Mouse (Mus musculus) intestine, postnatal 0 days (tissue): ENCODE measurements at regions not wholly inside any gene's neighbourhood (a gene's known extent, or its start where the extent isn't known, plus 50 kb on each side); places are given as distances from the start of the nearest gene placed in this dataset.

Experiments used
- ATAC-seq: fragments of 200-750 bp; cut with Nextera tagmentation; 2 replicates; pipeline ENCODE4 v1.8.0; 2017; ENCODE audit warnings: mild to moderate bottlenecking, moderate TSS enrichment, moderate library complexity
- H3K27ac ChIP-seq: fragments of 300-500 bp; sonication (generic); 2 replicates; pipeline ENCODE4 v1.5.1; 2014; ENCODE audit warnings: mild to moderate bottlenecking, low read depth, low read length, moderate library complexity
- H3K27me3 ChIP-seq: fragments of 300-500 bp; sonication (generic); replicated peaks from 2 replicates; pipeline ENCODE4 v1.6.1; 2014; ENCODE audit warnings: low read length, mixed read lengths; ENCODE audit not compliant: control insufficient read depth, insufficient read depth
- H3K36me3 ChIP-seq: fragments of 300-500 bp; sonication (generic); 2 replicates; pipeline ENCODE4 v1.6.1; 2014; ENCODE audit warnings: mild to moderate bottlenecking, moderate library complexity; ENCODE audit not compliant: control insufficient read depth, insufficient read depth
- H3K4me1 ChIP-seq: fragments of 300-500 bp; sonication (generic); replicated peaks from 2 replicates; pipeline ENCODE4 v1.6.1; 2014; ENCODE audit warnings: antibody characterized with exemption, low read length, mixed read lengths; ENCODE audit not compliant: control insufficient read depth, insufficient read depth
- H3K4me2 ChIP-seq: fragments of 300-500 bp; sonication (generic); replicated peaks from 2 replicates; pipeline ENCODE4 v1.6.1; 2014; ENCODE audit warnings: low read depth, mild to moderate bottlenecking, moderate library complexity
- H3K4me3 ChIP-seq: fragments of 300-500 bp; sonication (generic); 2 replicates; pipeline ENCODE4 v1.5.1; 2014; ENCODE audit warnings: low read depth, low read length
- H3K9ac ChIP-seq: fragments of 300-500 bp; sonication (generic); 2 replicates; pipeline ENCODE4 v1.6.1; 2014; ENCODE audit warnings: mild to moderate bottlenecking, low read depth, low read length
- H3K9me3 ChIP-seq: fragments of 300-500 bp; sonication (generic); 2 replicates; pipeline ENCODE4 v1.6.1; 2016; ENCODE audit warnings: mixed run types; ENCODE audit not compliant: control insufficient read depth
- CTCF ChIP-seq: sonication (generic); IDR thresholded peaks from 2 replicates; pipeline ENCODE4 v1.5.1; 2016; ENCODE audit warnings: low read depth, mild to moderate bottlenecking, control low read depth, antibody characterized with exemption, moderate library complexity
- WGBS: fragments of 180-500 bp; shearing (Covaris S2); extraction: QIAGEN DNeasy Blood & Tissue Kit; methylation state at CpG from one replicate; pipeline ENCODE4 v1.1.7; 2014; 5-methylcytosine and 5-hydroxymethylcytosine counted together

GRCm38 (mm10) chr8:18406446-18406845 lies 571.6 kb downstream of the Defb40 start:
- 56% methylated on average over 2 of the region's 2 CpGs for WGBS
- ATAC-seq: no peak
- no peak for TF ChIP-seq CTCF

DNA sequence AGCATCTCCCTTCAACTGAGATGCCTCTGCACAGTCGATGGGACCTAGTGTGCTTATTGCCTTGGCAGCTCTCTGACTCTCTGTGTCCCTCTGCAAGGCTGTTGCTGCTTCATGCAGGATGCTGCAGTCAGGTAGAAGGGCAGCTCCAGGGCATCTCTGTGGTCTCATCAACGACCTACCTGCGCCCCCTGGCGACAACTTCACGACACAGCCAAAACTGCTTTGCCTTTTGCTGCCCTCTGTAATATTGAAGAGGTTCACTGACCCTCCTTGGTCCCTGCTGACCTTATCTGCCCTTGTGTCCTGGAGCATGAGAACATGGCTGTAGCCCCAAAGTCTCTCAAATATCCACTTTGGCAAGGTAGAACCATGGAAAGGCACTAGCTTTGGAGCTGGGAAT lies 589.7 kb downstream of the Defb40 start:
- Histone ChIP-seq H3K36me3 (no peaks in the 10 kb centered on the region), H3K9ac (no peak overlapping the region), H3K4me3 (no peak overlapping the region), H3K9me3 (no peaks in the 10 kb centered on the region), H3K4me1 (no peaks in the 10 kb centered on the region), H3K4me2 (no peak overlapping the region), H3K27ac (no peak overlapping the region), H3K27me3 (no peaks in the 10 kb centered on the region)
- TF ChIP-seq CTCF: peak; percentile 65
- WGBS: 2% methylated on average over 5 of the region's 5 CpGs
- ATAC-seq: no peak

More at GRCm38 (mm10) chr8:18406446-18406845, 571.6 kb downstream of the Defb40 start:
- Histone ChIP-seq H3K4me3 (no peak overlapping the region), H3K27ac (no peak overlapping the region), H3K4me1 (no peaks in the 10 kb centered on the region), H3K27me3 (no peaks in the 10 kb centered on the region), H3K4me2 (no peak overlapping the region), H3K9me3 (no peaks in the 10 kb centered on the region), H3K36me3 (no peaks in the 10 kb centered on the region), H3K9ac (no peak overlapping the region)

- H3K4me3 ChIP-seq: no peak overlapping the region
- WGBS: 11% methylated on average over 3 of the region's 3 CpGs
- no peaks in the 10 kb centered on the region for H3K27me3 ChIP-seq
- no peak for ATAC-seq
- no peak overlapping the region for H3K4me2 ChIP-seq
- no peak for TF ChIP-seq CTCF
- no peak overlapping the region for H3K9ac ChIP-seq
- no peak overlapping the region for H3K27ac ChIP-seq
- H3K36me3 ChIP-seq: no peaks in the 10 kb centered on the region
- H3K4me1 ChIP-seq: no peaks in the 10 kb centered on the region
- H3K9me3 ChIP-seq: no peaks in the 10 kb centered on the region
Observed at GRCm38 (mm10) chr8:18381615-18382178, 596.4 kb downstream of the Defb40 start.

GRCm38 (mm10) chr8:18348716-18349115 lies 629.3 kb downstream of the Defb40 start:
- no peak overlapping the region for H3K4me3 ChIP-seq
- no peak for ATAC-seq
- H3K27me3 ChIP-seq: no peaks in the 10 kb centered on the region
- no peak for TF ChIP-seq CTCF
- H3K4me1 ChIP-seq: no peaks in the 10 kb centered on the region
- H3K9me3 ChIP-seq: no peaks in the 10 kb centered on the region
- H3K4me2 ChIP-seq: no peak overlapping the region
- H3K9ac ChIP-seq: no peak overlapping the region
- no peaks in the 10 kb centered on the region for H3K36me3 ChIP-seq
- no peak overlapping the region for H3K27ac ChIP-seq
- 83% methylated on average over 4 of the region's 4 CpGs for WGBS

DNA sequence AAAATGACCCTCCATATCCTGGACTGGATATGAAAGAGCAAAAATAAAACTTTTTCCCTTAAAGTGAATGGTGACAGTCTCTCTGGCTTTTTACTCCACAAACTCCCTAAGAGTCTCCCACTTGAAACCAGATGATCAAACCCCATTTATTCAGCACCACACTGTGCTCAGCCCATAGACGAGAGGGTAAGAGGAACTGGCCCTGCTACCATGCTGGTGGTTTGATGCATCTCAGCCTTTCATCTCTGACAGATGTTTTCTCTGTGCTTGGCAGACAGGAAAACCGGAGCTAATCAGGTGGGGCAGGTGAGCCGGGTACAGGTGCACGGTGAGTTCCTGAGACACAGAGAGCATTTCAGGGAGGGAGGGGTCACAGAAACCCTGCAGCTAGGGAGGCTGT lies 631.8 kb downstream of the Defb40 start:
- Histone ChIP-seq H3K4me2 (no peak overlapping the region), H3K4me1 (no peaks in the 10 kb centered on the region), H3K27me3 (no peaks in the 10 kb centered on the region), H3K27ac (no peak overlapping the region), H3K9me3 (no peaks in the 10 kb centered on the region), H3K4me3 (no peak overlapping the region), H3K9ac (no peak overlapping the region), H3K36me3 (no peaks in the 10 kb centered on the region)
- no peak for ATAC-seq
- 51% methylated on average over 4 of the region's 4 CpGs for WGBS
- no peak for TF ChIP-seq CTCF

- Histone ChIP-seq H3K4me2 (no peak overlapping the region), H3K27ac (no peak overlapping the region), H3K27me3 (no peaks in the 10 kb centered on the region), H3K9ac (no peak overlapping the region), H3K36me3 (no peaks in the 10 kb centered on the region), H3K4me1 (no peaks in the 10 kb centered on the region), H3K9me3 (no peaks in the 10 kb centered on the region), H3K4me3 (no peak overlapping the region)
- WGBS: 33% methylated on average over 6 of the region's 6 CpGs
- ATAC-seq: no peak
- peak; percentile 80 for TF ChIP-seq CTCF
Observed at GRCm38 (mm10) chr8:18345322-18345721, 632.7 kb downstream of the Defb40 start.

DNA sequence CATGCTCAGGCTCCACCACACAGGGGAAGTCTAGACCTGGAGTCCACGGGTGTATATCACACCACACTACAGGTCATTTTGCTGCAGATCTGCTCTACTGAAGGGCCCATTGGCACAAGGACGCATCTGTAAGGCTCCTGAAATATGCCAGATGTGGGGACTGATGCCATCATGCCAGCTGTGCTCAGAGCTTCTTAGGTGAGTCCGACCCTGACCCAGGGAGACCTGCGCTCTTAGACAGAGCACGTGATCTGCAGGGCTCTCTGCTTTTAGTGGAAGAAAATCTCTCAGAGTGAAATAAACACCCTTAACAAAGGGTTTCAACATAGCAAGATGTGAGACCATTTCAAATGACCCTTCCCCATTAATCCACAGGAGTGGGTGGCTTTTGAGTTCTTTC lies 633.2 kb downstream of the Defb40 start:
- H3K9ac ChIP-seq: no peak overlapping the region
- no peak overlapping the region for H3K4me2 ChIP-seq
- no peak for TF ChIP-seq CTCF
- no peaks in the 10 kb centered on the region for H3K9me3 ChIP-seq
- no peak overlapping the region for H3K27ac ChIP-seq
- no peak for ATAC-seq
- no peaks in the 10 kb centered on the region for H3K36me3 ChIP-seq
- WGBS: 83% methylated on average over 5 of the region's 5 CpGs
- no peak overlapping the region for H3K4me3 ChIP-seq
- no peaks in the 10 kb centered on the region for H3K4me1 ChIP-seq
- no peaks in the 10 kb centered on the region for H3K27me3 ChIP-seq
